Mouse (Mus musculus): ENCODE data around the gene Zfp786.
A peak's percentile ranks its signal among the peaks of the same experiment; 100 is the strongest.
"Not testable (repeated sequence)": the region's sequence is repeated elsewhere in the genome, so short reads cannot be mapped to it uniquely, and the experiment has no call there.

Gene Zfp786

DNA sequence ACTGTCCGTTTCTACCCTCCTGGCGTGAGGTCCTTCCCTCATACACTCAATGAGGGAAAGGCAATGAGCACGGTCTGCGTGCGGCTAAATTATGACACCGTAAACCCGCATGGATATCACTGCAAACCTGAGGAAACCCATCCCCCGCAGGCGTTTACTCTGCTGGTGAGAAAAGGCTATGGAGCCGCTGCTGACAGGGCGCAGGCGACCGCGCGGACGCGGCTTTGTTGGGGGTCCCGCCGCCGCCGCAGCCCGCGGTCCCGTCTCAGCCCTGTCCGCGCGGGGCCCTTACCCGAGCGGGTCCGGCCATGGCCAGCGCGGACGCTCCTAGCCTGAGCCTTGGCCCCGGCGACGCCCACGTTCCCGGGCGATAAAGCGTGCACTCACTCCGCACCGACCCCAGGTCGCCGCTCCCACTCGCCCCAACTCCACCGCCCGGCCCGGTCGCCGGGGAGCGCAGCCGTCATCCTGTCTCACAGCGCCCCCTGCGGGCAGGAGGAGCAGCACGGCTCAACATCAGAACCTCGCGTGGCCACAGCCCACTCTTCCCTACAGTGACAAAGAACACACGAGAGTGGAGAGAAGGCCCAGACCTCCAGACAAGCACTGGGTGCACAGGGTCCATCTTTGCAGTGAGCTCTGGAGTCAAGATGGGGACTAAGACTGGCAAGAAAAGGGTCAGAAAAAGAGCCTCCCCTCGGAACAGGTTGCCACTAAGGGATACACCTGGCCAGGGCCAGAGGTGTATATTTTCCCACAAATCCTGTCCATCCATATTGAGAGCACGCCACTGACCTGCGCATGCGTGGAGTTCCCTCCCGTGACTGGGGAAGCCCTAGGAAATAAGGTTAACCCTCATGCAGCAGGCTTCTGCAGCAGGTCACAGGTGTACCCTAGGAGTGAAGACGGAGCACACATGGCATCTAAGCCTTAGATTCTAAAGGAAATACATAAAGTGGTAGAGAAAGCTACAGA lies at the start of gene Zfp786:
TSS of gene Zfp786 (minus strand) at position 764 of the 975 bp plus-strand sequence.
- DNase-seq: peak; percentile 96

DNA sequence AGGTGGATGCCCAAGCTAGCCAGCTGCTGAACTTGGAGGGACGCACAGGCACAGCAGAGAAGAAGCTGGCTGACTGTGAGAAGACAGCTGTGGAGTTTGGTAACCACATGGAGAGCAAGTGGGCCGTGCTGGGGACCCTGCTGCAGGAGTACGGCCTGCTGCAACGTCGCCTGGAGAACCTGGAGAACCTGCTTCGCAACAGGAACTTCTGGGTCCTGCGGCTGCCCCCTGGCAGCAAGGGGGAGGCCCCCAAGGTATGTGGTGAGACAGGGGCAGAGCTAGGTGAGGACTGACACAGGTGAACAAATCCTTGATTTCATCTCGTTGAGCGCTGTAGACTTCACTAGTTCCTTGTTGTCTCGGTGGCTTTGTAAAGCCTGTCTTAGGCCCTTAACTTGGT lies 49.5 kb upstream of the Zfp786 start:
- DNase-seq: no peak

DNA sequence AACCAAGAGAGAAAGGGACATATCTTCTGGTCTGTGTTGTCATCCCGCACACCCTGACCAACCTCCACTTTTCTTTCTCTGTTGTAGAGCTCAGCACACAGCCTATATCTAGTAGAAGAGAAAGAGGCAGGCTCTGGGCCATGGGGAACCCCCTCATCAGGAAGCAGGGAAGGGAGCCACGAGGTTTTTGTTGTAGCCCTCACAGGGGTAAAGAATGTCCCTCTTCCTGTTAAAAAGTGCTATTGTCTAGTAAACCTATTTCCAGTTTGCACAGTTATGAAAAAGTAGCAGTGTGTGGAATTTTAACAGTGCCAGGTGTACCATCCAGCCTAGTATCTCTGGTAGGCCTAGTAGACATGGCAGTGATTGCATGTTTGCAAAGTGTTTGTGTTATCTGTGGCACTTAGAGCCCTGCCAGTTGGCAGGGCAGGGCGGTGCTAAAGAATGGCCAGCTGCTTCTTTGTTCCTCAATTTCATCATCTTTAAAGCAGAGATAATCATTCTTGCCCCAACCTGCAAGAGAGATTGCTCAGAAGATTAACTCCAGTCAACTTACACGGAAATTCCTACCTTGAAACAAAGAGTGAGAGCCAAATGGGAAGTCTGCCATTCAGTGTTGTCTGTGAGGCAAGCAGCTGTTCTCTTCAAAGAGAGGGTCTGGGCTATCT lies 48.5 kb upstream of the Zfp786 start:
- no peak for DNase-seq

DNA sequence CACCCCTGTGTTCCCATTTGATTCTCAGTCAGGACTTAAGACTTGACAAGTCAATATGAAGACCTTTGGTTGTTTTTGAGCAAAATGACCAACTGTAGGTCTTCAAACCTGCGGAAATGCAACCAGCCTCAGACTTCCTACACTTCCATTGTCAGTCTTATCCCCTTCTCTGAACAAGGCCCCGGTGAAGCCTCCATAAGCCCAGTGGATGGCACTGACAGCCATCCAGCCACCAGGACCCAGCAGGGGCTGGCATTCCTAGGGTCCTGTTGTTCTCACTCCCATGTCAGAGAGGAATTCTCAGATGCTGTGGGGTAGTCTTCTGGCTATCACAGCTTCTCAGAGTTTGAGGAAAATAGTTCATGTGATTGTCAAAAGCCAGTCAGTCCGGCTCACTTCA lies 47.9 kb upstream of the Zfp786 start:
- no peak for DNase-seq

DNA sequence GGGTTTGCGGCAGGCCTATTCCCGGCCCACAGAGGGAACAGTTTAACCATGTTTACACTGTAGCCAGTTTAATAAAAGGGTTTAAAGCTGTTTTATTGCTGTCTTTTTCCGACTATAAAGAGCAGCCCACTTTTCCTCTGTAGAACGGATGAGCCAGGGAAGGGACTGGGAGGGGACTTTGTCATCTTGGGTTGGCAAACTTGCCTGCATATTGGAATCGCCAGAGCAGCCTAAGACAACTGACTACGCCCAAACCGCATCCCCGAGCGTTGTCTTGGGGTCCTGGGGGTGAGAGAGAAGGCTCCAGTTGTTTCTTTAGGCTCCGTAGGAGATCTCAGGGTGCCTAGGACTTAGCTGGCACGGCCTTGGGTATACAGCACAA lies 47.5 kb upstream of the Zfp786 start:
- DNase-seq: peak; percentile 18

DNA sequence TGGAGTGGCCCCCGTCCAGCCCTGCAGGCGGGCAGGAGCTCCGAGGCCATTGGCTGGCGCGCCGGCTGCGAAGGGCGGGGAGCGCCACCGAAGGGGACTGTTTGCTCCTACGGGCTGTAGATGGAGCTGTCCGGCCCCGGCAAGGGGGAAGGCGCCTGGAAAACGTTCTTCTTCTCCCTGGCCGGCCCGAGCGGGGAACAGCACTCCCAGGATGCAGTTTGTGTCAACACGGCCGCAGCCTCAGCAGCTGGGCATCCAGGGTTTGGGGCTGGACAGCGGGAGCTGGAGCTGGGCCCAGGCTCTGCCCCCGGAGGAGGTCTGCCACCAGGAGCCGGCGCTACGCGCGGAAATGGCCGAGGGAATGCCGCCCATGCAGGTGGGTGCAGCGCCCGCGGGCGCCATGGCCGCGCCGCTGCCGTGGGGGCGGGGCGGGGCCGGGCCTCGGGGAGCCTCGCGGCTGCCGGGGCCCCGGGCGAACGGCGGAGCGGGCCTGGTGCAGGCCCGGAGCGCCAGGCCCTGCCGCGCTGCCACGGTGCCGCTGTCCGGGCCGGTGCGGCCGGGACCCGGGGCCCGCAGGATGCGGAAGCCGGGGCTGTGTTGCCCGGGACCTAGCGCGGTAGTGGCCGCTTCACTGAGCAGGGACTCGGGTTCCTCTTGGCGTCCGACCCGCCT lies 46.9 kb upstream of the Zfp786 start:
- DNase-seq: peak; percentile 94

DNA sequence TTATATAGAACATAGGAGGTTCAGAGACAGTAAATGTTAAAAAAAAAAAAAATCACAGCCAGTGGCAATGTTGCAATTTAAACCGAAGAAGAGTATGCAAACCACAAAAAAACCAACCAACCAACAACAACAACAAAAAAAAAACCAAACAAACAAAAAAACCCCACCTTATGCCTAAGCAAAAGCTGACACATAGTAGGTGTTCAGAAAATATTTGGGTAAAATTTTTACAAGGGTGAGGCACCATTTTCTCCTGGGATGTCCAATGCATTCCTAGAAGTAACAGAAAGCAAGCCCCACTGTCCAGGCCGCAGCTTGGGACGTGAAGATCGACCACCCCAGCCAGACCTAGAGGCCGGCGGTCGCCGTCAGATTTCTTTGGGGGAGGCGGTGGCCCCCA lies 46.4 kb upstream of the Zfp786 start, which contains the start of gene Zfp282:
TSS of gene Zfp282 (plus strand) at position 147 of the 400 bp plus-strand sequence.
- no peak for DNase-seq

DNA sequence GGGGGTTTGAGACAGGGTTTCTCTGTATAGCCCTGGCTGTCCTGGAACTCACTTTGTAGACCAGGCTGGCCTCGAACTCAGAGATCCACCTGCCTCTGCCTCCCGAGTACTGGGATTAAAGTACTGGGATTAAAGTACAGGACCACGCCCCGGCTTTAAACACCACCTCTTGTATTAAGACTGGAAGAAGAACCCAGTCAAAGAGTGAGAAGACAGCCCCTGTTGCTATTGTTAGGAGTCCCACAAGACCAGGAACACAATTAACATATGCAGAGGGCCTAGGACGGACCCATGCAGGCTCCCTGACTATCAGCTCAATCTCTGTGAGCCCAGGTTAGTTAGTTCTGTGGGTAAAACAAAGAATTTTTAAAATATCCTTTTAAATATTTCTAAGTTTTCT lies 41.6 kb upstream of the Zfp786 start:
- no peak for DNase-seq

DNA sequence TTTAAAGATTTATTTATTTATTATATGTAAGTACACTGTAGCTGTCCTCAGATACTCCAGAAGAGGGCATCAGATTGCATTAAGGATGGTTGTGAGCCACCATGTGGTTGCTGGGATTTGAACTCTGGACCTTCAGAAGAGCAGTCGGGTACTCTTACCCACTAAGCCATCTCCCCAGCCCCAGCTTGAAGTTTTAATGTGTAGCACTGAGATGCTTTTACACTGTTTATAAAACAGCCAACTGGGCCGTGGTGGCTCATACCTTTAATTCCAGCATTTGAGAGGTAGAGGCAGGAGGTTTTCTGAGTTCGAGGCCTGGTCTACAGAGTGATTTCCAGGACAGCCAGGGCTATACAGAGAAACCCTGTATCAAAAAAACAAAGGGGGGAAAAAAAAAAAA lies 27.1 kb upstream of the Zfp786 start:
- DNase-seq: not testable (repeated sequence)

DNA sequence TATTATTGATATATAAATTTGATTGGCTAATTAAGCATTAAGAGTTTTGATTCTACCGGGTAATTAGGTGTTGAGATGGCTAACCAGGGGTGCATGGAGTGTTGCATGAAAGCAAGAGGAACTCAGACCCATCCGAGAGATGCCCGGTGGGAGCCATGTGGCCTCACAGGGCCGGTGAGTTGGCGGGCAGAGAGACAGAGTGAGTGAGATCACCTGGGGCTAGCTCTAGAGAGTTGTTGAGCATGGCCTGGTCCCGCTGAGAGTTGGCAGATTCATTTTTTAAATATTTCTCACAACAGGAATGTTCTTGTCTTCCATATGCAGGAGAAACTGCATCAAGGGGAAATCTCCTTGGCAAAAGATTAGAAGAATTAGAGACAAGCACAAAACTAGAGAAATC lies 26.6 kb upstream of the Zfp786 start:
- DNase-seq: no peak

DNA sequence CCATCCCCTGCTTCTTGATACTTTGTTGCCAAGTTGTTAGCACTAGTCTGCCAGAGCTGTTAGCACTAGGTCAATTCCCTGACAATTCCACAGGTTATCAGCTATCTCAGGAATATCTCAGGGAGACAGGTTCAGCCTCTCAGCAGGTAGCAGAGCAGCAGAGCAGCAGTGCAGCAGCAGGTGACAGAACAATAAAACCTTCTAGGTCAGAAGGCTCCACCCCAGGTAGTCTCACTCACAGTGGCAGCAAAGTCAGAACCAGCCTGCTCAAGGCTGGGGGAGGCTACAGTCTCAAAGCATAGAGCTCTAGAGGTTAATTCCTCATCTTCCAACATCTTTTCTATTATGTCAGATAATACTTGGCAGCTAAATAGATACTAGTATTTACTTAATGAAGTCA lies 15.1 kb upstream of the Zfp786 start:
- no peak for DNase-seq

DNA sequence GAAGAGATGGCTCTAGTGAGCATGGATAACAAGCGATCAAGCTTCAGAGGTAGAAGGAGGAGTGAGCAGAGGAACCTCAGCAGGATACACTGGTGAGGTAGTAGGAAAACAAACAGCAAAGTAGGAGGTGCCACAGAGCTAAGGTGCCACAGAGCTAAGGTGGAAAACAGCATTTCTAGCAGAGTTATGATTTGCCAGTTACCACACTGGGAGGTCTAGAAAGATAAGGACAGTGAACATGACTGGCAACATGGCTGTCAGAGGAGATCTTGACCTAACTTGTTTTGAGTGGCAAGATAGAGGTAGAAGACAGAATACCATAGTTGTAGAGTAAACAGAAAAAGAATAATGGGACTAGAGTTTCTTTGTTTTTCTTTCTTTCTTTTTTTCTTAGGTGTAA lies 11.7 kb upstream of the Zfp786 start:
- DNase-seq: no peak

DNA sequence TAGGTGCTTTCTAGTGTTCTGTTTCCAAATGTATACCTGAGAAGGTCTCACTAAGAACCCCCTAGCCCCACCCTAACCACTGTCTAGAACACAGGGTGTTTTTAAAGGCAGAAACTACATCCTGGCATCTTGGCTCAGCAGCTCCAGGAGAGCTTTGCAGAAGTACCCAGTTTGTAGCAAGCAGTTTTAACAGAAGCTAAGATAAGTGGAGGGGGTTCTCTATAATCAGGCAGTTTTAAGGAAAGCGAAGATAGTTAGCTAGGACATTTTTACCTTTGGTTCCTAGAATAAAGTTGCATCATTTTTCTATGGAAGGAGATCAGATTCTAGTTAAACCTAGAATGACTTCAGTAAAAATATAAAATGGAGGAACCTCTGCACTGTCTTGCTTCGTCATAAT lies 11.2 kb upstream of the Zfp786 start:
- DNase-seq: no peak

DNA sequence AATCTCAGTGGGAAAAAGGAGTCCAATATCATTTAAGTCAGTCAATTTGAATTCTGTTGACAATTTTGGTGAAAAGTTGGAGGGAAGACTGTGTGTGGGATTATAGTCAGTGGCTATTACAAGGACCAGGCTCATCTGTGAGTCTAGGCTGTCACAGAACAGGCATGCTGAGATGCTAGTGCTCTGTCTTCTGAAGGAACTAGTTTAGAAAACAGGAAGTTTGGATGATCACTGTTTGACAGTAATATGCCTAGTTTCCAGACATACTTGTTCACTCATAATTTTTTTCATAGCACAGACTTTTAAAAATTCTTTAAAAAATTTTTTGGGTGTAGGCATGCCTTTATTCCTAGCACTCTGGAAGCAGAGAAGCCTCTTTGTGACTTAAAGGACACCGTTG lies 10.4 kb upstream of the Zfp786 start:
- DNase-seq: no peak

DNA sequence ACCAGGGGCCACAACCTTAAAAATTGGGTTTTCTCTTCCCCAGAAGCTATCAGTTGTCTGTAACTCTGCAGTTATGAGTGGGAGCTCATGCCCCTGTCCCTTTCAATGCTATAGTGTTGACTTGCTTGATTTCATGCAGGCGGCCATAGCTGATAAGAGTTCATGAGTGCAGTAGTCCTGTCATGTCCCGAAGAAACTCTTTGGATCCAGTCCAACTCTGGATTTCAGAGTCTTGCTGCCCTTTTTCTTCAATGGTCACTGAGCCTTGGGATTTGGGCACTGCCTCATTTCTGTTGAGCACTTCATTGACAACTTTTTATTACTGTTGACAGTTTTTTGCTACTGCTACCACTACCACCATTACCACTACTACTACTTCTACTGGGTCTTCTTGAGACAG lies 7.0 kb upstream of the Zfp786 start:
- no peak for DNase-seq

DNA sequence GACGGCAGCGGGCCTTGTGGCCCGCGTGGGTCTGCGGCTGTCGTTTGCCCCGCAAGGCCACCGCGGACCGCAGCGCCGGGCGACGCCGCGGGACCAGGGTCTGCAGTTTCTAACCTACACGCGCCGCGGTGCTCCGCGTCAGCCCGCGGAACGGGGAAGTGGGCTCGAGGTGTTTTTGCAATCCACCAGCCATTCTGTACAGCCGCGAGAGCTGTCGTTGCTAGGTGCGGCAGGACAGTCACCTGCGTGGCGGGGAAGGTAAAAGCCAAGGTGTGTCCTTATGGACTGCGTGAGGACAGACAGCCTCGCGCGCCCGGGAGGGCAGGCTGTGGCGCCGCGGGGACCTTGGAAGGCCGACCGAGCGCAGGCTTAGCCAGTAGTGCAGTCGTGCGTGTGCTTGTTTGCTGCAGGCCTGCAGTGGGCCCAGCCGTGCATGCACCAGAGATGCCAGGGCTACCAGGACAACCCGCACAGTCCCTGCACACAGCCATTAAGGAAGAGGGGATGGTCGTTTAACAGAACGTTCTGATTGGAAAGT lies 5.4 kb upstream of the Zfp786 start:
- DNase-seq: peak; percentile 70

DNA sequence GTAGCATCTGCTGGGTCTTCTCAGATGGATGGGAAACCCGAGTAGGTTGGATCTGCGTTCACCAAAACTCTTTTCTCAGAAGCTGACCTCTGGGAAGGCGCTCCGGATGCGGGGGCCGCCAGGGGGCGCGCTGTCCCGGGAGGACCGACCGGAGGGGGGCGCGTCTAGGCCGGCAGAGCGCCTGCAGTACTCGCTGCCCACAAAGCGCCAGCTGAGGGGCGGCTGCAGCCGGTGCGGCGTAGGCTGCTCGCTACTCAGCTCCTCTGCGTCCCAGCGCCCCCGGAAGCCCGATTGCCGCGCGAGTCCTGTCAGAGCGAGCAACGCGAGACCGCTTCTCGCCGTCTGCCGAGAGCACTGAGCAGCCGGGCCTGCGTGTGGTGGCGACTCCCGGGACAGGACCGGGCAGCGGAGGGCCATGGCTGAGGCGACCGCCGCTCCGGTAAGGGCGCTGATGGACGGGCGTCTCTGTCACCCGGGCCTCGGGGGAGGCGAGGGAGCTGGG lies 4.9 kb upstream of the Zfp786 start, which contains the start of gene Zfp398:
TSS of gene Zfp398 (plus strand) at position 180 of the 502 bp plus-strand sequence.
- DNase-seq: peak; percentile 97

DNA sequence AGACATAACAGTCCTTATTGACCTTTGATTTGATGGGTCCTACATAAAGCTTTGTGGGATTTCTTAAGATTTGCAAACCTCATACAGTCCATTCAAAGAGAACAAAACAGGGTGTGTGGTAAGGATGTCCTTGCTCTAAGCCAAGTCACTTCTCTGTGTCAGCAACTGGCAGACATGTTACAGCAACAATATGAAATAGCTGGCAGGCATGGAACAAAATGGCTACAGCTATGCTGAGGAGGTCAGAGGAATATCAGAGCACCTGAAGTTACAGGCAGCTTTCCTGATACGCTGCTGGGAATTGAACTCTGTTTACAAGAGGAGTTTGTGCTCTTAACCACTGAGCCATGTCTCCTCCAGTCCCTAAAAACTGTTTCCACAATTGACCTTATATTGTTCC lies 1.6 kb upstream of the Zfp786 start:
- no peak for DNase-seq

DNA sequence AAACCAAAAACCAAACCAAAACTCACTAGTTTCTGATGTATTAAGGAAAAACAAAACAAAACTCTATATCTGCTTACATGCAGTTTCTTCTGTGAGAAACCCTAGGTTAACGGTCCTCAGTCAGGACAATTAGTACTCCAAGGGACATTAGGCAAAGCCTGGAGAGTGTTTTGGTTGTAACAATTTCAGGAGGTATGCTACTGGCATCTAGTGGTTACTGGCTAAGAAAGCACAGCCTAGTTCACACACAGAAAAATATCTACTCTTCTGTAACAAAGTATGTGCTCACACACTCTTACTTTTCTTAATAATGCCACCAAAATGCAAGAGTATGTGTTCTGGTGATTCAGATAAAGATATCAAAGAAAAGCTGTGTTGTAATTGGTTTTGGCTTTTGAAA lies 1.7 kb downstream of the Zfp786 start:
- DNase-seq: no peak

DNA sequence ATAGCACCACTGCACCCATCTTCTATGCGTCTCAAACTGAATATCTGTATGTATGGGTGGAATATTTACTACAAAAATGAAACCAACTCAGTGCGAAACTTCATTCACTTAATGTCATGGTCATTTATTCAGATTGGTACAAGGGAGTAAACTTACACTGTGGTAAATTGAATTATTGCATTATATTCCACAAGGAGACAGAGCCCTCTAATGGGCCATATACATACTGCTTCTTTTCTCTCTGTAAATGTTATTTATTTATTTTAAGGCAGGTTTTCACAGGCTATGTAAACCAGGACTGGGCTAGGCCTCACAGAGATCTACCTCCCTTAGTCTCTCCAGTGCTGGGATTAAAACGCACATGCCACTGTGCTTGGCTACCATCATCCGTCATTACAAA lies 3.2 kb downstream of the Zfp786 start:
- DNase-seq: no peak

DNA sequence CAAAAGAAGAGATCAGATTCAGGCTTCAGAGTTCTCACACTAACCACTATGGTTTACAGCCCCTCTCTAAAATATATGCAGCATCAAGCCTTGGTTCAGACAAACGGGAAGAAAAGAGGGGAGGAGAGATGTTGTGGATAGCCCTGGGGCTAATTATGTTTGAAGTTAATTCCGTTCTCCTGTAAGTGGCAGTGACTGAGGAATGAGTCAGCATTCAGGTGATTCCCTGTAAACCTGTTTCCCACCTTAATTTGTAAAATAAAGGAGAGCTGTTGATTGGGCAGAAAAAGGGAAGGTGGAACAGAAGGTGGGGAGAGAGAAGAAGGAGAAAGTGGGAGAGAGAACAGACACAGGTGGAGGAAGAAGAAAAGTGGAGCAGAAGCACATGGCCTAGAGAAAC lies 6.4 kb downstream of the Zfp786 start:
- DNase-seq: no peak

DNA sequence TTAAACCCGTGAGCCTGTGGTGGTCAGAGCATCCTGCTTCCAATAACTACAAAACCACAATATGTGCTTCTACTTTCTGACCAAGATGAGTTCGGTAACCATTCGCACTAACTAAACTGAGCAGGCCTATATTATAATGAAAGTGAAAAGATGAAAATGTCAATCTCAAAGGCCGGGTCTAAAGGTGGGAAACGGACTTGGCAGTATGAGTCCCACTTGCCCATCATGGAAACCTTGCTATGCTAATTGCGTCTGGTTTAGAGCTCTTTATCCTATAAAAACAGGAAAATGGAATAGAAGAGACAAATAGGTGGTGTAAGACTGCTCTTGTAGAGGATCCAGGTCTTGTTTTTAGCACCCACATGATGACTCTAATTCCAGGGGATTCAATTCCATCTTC lies 8.9 kb downstream of the Zfp786 start:
- DNase-seq: no peak

DNA sequence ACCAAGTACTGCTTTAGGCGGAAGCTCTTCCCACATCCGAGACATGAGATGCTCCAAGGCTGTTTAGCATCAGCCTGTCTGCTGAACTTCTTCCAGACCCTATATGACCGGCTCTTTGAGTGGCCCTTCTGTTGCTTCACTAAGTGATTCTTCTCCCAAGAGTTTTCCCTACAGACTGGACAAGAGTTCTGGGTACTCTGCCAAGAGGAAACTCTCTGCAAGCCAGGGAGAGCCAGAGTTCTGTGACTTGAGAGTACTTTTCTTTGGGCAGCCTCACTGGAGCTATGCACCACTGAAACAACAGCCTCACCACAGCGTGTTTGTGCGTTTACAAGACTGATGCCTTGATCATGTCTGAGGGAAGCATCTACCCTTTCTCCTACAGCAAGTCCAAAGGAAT lies 9.4 kb downstream of the Zfp786 start:
- no peak for DNase-seq
